Mouse (Mus musculus) forelimb bud, embryonic 11.5 days (tissue): Measurements from ENCODE around the gene Ano6.

Experiments
- DNase-seq: peaks from one replicate; pipeline ENCODE4 v3.0.0-alpha.2; 2012; ENCODE audit warnings: low read depth, low spot score

Ano6 gene

GRCm38 (mm10) chr15:95974021-95974597 is 183.5 kb downstream of the Ano6 start:
- no peak for DNase-seq

DNA sequence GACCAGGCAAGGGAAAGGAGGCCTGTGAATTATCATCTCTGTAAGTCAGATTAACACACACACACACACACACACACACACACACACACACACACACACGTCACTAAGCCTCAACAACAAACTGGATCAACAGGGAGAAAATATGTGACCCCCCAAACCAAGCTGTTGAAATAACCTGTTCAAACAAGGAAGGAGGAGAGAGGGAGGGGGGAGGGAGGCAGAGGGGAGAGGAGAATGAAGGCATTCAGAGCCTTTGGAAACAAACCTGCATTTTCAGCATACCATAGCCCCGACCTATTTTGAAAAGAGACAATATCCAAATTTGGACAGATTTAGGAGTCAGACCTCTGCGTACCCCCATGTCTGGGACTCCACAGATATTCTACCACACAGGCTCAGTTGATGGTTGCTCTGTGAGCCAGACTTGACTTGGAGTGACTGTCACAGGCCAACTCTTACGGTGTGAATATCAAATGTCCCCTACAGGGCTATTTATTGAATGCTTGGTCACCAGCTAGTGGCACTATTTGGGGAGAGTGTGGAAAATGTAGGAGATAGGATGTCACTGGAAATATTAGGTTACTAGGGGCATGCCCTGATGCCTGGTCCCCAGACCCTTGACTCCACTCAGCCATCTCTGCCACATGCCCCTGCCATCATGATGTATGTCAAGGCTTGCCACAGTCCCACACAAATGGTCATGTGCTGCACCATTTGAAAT is 185.7 kb downstream of the Ano6 start:
- DNase-seq = no peak

GRCm38 (mm10) chr15:95977169-95977938 is 186.7 kb downstream of the Ano6 start:
- no peak for DNase-seq

DNA sequence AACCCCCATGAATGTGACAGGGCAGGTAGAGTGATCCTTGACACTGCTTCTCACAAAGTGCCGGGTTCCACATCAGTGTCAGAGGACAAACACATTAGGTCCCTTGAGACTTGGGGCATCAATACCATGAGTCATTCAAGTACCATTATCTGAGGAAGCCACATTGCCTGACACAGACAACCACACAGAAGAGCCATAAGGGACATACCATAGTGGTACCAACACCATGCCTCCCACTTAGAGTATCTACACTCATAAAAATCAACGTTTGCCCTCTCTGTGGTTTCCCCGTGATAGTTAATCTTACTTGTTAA is 187.3 kb downstream of the Ano6 start:
- no peak for DNase-seq

DNA sequence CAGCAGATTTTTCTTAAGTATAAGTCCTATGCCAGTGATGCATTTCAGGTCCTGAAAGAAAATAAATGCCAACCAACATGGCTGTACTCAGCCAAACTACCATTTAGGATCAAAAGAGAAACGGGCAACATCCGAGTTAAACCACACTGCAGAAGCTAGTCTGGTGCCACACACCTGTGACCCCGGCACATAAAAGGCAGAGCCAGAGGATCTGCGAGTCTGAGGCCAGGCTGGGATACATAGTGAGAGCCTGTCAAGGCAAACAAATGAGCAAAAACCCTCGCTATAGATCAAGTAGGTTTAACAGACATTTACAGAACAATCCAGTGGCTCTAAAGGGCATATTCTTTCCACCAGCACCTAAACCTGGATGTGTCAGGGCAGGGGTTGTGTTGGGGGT is 190.0 kb downstream of the Ano6 start:
- no peak for DNase-seq

GRCm38 (mm10) chr15:95987916-95988315 is 197.3 kb downstream of the Ano6 start:
- DNase-seq = no peak

DNA sequence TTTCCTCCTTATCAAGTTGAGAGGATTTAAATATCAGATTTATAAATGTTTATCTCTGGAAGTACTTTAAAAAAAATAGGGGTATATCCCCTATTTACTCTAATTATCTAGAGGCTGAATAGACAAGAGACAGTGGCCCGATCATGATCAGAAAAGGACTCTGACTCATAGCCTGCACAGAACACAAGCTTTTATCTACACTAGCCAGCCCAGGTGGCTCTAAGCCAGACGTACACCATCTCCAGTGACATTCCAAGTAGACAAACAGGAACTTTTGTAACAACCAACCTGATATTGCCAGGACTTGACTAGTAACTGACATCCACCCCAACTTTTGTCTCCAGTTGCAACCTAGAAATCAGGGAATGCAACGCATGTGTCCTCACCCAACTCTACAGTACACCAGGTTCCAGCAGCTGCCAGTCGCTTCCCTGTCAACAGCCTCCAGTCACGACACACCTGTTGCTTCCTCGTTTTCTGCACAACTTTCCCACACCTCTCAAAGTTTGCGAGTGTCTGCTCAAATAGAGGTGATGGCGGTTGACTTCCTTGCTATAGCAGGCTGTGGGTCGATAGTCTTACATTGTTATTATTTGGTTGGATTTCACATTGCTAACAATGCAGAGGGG is 199.0 kb downstream of the Ano6 start:
- no peak for DNase-seq

- no peak for DNase-seq
These were observed 212.4 kb downstream of the Ano6 start for GRCm38 (mm10) chr15:96002958-96003601.

DNA sequence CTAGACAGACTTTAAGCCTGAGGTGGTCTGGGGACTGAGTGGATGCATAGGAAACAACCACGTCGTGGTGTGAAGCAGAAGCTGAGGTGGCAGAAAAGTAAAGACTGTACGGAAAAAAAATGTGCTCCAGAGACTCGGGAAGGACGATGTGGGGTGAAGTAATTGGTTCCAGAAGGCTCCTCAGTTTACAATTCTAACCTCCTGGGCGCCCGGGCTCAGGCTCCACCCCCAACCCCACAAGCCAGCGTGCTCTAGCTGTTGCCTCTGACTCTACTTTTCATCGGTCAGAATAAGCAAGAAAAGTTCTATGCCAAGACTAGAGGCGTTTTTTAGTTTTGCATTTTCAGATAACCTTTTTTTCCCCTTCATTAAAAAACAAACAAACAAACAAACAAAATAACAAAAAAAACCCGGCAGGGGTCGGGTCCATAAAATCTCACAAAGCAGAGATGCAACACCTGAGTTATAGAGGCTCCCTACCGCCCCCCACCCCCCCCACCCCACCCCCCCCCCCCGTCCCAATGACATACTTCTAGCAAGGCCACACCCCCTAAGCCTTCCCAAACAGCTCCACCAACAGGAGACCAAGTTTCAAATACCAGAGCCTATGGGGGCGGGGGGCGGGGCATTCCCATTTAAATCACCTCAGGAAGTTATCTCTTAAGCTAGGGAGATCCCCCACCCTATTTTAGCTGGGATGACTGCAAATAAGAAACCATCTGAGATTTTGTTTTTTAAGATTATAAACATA is 221.2 kb downstream of the Ano6 start:
- DNase-seq = no peak

GRCm38 (mm10) chr15:96012391-96012775 is 221.7 kb downstream of the Ano6 start:
- DNase-seq = no peak

GRCm38 (mm10) chr15:96014501-96014900 is 223.9 kb downstream of the Ano6 start:
- no peak for DNase-seq

DNA sequence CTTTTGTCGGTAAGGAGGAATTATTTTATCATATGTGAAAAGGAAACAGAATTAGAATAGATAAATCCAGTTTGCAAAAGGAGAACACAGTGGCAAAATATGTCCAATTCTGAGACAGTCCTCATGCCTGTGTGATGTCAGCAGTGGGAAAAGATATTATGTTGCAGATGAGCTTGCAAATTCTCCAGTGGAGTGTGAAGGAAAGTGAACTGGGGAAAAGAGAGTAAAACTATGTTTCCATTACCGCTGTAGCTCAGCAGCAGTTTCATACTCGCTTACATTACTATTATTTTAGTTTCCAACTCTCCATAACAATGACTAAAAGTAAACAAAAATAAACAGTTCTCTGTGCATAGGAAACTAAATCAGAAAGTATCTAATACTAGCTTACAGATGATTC is 229.8 kb downstream of the Ano6 start:
- DNase-seq = no peak

DNA sequence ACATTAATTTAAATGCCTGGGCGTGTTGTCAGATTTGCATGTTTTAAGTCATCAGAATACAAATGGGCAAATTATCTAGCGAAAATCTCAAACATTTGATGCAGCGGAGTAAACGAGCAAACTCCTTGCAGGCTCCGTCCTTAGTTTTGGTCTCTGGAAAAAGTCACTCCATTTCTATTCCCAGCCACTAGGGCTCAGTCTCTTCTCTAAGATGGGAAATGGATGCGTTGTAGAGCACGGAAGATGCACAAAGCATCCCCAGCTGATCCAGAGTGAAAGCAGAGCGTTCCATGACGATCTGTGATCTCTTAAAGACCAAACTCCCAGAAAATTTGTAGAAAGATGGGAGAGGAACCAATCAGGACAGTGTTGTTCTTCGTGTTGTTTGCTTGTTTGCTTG is 230.9 kb downstream of the Ano6 start:
- no peak for DNase-seq
